Mouse (Mus musculus): ENCODE results near the gene Zfp524. TPM values are rescaled to one million over a fixed set of nuclear protein-coding genes. Genes with fewer than 3 reads are reported as not detected.

Zfp524 gene
- polyA plus RNA-seq, 1 experiment = 25.4 TPM

Other genes with a start within 250 kb of the Zfp524 start
- gene Fam71e2, start 243.1 kb upstream of the Zfp524 start, polyA plus RNA-seq (2012; rRNA removed) = 0.06 and 0.08 TPM in 2 replicates
- 0.61 and 0.62 TPM in 2 replicates for gene Il11, start 231.6 kb upstream of the Zfp524 start, polyA plus RNA-seq (2012; rRNA removed)
- not detected in 2 replicates for gene Tmem190, start 231.5 kb upstream of the Zfp524 start, polyA plus RNA-seq (2012; rRNA removed)
- gene Tmem238, start 224.8 kb upstream of the Zfp524 start, polyA plus RNA-seq (2012; rRNA removed) = 13.6 and 14.6 TPM in 2 replicates
- gene Rpl28, start 221.5 kb upstream of the Zfp524 start, polyA plus RNA-seq (2012; rRNA removed) = 448 and 645 TPM in 2 replicates
- 115 and 129 TPM in 2 replicates for gene Ube2s, start 201.8 kb upstream of the Zfp524 start, polyA plus RNA-seq (2012; rRNA removed)
- 1.1 and 1.3 TPM in 2 replicates for gene Shisa7, start 169.7 kb upstream of the Zfp524 start, polyA plus RNA-seq (2012; rRNA removed)
- gene Isoc2b, start 144.2 kb upstream of the Zfp524 start, polyA plus RNA-seq (2012; rRNA removed) = 16.3 and 19.4 TPM in 2 replicates
- gene Isoc2a, start 137.3 kb upstream of the Zfp524 start, polyA plus RNA-seq (2012; rRNA removed) = 17.1 and 21.3 TPM in 2 replicates
- 0.15 and 0.22 TPM in 2 replicates for gene Gm36210, start 107.9 kb upstream of the Zfp524 start, polyA plus RNA-seq (2012; rRNA removed)
- gene Zfp628, start 99.2 kb upstream of the Zfp524 start, polyA plus RNA-seq (2012; rRNA removed) = 7.7 and 10.1 TPM in 2 replicates
- 10.6 and 14.1 TPM in 2 replicates for gene Nat14, start 92.4 kb upstream of the Zfp524 start, polyA plus RNA-seq (2012; rRNA removed)
- gene Ssc5d, start 88.6 kb upstream of the Zfp524 start, polyA plus RNA-seq (2012; rRNA removed) = 10.5 and 12.9 TPM in 2 replicates
- 0.29 and 0.46 TPM in 2 replicates for gene Sbk2, start 50.0 kb upstream of the Zfp524 start, polyA plus RNA-seq (2012; rRNA removed)
- gene Sbk3, start 43.2 kb upstream of the Zfp524 start, polyA plus RNA-seq (2012; rRNA removed) = 0.25 and 0.44 TPM in 2 replicates
- gene Zfp579, start 18.3 kb upstream of the Zfp524 start, polyA plus RNA-seq (2012; rRNA removed) = 35.6 and 38.2 TPM in 2 replicates
- gene Fiz1, start 282 bp downstream of the Zfp524 start, polyA plus RNA-seq (2012; rRNA removed) = 19.5 and 22.8 TPM in 2 replicates
- 0.25 TPM in 1 of 2 replicates, not detected in the other for gene Gm44973, start 1.1 kb downstream of the Zfp524 start, polyA plus RNA-seq (2012; rRNA removed)
- 18.8 and 27.1 TPM in 2 replicates for gene Zfp865, start 6.0 kb downstream of the Zfp524 start, polyA plus RNA-seq (2012; rRNA removed)
- 13.1 and 13.7 TPM in 2 replicates for gene Ccdc106, start 6.1 kb downstream of the Zfp524 start, polyA plus RNA-seq (2012; rRNA removed)
- not detected in 2 replicates for gene 4632433K11Rik, start 19.7 kb downstream of the Zfp524 start, polyA plus RNA-seq (2012; rRNA removed)
- gene Zfp784, start 24.0 kb downstream of the Zfp524 start, polyA plus RNA-seq (2012; rRNA removed) = 9.5 and 9.6 TPM in 2 replicates
- gene Zfp580, start 37.1 kb downstream of the Zfp524 start, polyA plus RNA-seq (2012; rRNA removed) = 12.1 and 19.8 TPM in 2 replicates
- gene U2af2, start 47.7 kb downstream of the Zfp524 start, polyA plus RNA-seq (2012; rRNA removed) = 160 and 166 TPM in 2 replicates
- 82.8 and 93.1 TPM in 2 replicates for gene Epn1, start 65.8 kb downstream of the Zfp524 start, polyA plus RNA-seq (2012; rRNA removed)
- not detected in 2 replicates for gene Rfpl4, start 102.5 kb downstream of the Zfp524 start, polyA plus RNA-seq (2012; rRNA removed)
- 0.43 and 0.59 TPM in 2 replicates for gene Rasl2-9, start 111.5 kb downstream of the Zfp524 start, polyA plus RNA-seq (2012; rRNA removed)
- gene Vmn1r55, start 135.3 kb downstream of the Zfp524 start, polyA plus RNA-seq (2012; rRNA removed) = not detected in 2 replicates
- not detected in 2 replicates for gene Vmn1r56, start 182.3 kb downstream of the Zfp524 start, polyA plus RNA-seq (2012; rRNA removed)
- gene Vmn1r57, start 204.1 kb downstream of the Zfp524 start, polyA plus RNA-seq (2012; rRNA removed) = not detected in 2 replicates

All from urinary bladder, adult 2 months (tissue).